Mouse (Mus musculus): ENCODE measurements at regions not wholly inside any gene's neighbourhood (a gene's known extent, or its start where the extent isn't known, plus 50 kb on each side); places are given as distances from the start of the nearest gene placed in this dataset.

GRCm38 (mm10) chr9:117873172-117873571, 167.1 kb upstream of the Azi2 start:
- TF ChIP-seq HCFC1 (IDR thresholded peaks at IDR 0.05; ENCODE audit: borderline replicate concordance, insufficient read depth, low read length), result no peak
- TF ChIP-seq MAFK (IDR thresholded peaks at IDR 0.05; ENCODE audit: insufficient read depth, low read depth, low read length), result no peak
- TF ChIP-seq ZC3H11A (IDR thresholded peaks at IDR 0.05; ENCODE audit: borderline replicate concordance, low read depth, low read length), result no peak

Measured in ES-E14 (cell line).